Mouse (Mus musculus) C2C12 (cell line): ENCODE data around the gene Sart1.

Source experiments
- CEBPB ChIP-seq: IDR thresholded peaks from one replicate; pipeline ENCODE4 v1.6.1; 2011; ENCODE audit warnings: low read depth, mild to moderate bottlenecking, control low read depth, moderate library complexity
- CTCF ChIP-seq: IDR thresholded peaks from one replicate; pipeline ENCODE4 v1.5.1; 2011; ENCODE audit not compliant: control insufficient read depth, insufficient read depth, insufficient read length
- FOSL1 ChIP-seq: IDR thresholded peaks from one replicate; pipeline ENCODE4 v1.8.0; 2011; ENCODE audit warnings: mild to moderate bottlenecking, low read length; ENCODE audit not compliant: poor library complexity, insufficient read depth, severe bottlenecking
- MAX ChIP-seq: IDR thresholded peaks from one replicate; pipeline ENCODE4 v1.6.1; 2011; ENCODE audit warnings: mild to moderate bottlenecking, control low read depth
- MYOD1 ChIP-seq: IDR thresholded peaks from one replicate; pipeline ENCODE4 v1.6.1; 2011; ENCODE audit warnings: low read depth; ENCODE audit not compliant: control insufficient read depth, insufficient read length
- MYOG ChIP-seq: IDR thresholded peaks from one replicate; pipeline ENCODE4 v1.6.1; 2011; ENCODE audit not compliant: control insufficient read depth, insufficient read length; ENCODE audit errors: extremely low read depth
- USF1 ChIP-seq: IDR thresholded peaks from one replicate; pipeline ENCODE4 v1.6.1; 2011; ENCODE audit warnings: low read depth, mild to moderate bottlenecking, control low read depth, moderate library complexity

DNA sequence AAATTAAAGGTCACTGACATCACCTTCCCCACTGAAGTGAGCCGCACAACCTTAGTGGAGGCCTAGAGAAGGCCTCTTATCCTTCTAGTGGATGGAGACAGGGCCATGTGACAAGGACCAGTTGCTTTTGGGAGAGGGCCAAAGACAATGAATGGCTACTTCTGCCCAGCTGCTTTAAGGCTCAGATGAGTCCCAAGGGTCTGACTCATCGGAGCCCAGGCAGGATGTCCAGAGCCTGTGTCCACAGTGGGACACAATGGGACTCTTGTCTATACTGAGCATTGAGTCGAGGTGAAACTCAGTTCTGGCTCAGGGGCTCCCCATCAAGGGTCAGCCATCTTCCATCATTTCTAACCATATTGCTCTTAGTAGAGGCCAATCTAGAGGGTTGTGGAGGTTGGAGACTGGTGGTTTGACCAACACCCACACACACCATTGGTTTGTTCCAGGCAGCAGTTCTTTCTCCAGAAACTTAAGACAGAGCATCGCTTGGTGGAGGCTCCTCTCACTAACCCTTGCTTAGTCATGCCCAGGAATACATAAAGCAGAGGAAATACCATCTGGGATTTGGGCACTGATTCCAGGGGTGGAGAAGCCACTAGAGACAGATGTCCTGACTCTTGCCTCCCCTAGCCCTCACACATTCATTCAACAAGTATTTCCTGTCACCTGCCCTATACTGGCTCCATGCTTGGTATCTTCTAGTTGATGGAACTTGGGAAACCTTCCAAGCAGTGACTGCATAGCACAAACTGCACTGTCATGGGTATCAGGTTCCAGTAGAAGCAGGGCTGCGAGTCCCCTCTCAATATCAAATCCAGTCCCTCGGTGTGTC is 43.0 kb downstream of the Sart1 start:
- TF ChIP-seq CTCF (no peak), USF1 (peak; percentile 97), MYOD1 (peak; percentile 92), MYOG (no peak), MAX (peak; percentile 85), CEBPB (no peak), FOSL1 (peak; percentile 12)
